Mouse (Mus musculus) forebrain, postnatal 0 days (tissue): ENCODE results near the gene Brpf3. TPM values are rescaled to one million over a fixed set of nuclear protein-coding genes. Genes with fewer than 3 reads are reported as not detected.

Source experiments
- ATAC-seq: fragments of 200-750 bp; cut with Nextera tagmentation; 2 replicates; pipeline ENCODE4 v1.8.0; 2017; ENCODE audit warnings: mild to moderate bottlenecking, moderate library complexity
- DNase-seq: peaks from one replicate; pipeline ENCODE4 v3.0.0-alpha.2; 2015
- H3K27ac ChIP-seq: fragments of 300-500 bp; sonication (generic); 2 replicates; pipeline ENCODE4 v1.5.1; 2014; ENCODE audit warnings: low read depth, mild to moderate bottlenecking, antibody characterized with exemption, low read length, moderate library complexity, mixed read lengths
- H3K27me3 ChIP-seq: fragments of 300-500 bp; sonication (generic); 2 replicates; pipeline ENCODE4 v1.6.1; 2014; ENCODE audit warnings: mild to moderate bottlenecking, low read length, mixed read lengths; ENCODE audit not compliant: insufficient read depth
- H3K36me3 ChIP-seq: fragments of 300-500 bp; sonication (generic); 2 replicates; pipeline ENCODE4 v1.6.1; 2014; ENCODE audit warnings: mild to moderate bottlenecking, moderate library complexity; ENCODE audit not compliant: insufficient read depth
- H3K4me1 ChIP-seq: fragments of 300-500 bp; sonication (generic); 2 replicates; pipeline ENCODE4 v1.6.1; 2014; ENCODE audit warnings: antibody characterized with exemption; ENCODE audit not compliant: insufficient read depth
- H3K4me2 ChIP-seq: fragments of 300-500 bp; sonication (generic); 2 replicates; pipeline ENCODE4 v1.6.1; 2014; ENCODE audit warnings: low read depth, mild to moderate bottlenecking, moderate library complexity
- H3K4me3 ChIP-seq: fragments of 300-500 bp; sonication (generic); 2 replicates; pipeline ENCODE4 v1.5.1; 2014; ENCODE audit warnings: low read depth, low read length, mixed read lengths
- H3K9ac ChIP-seq: fragments of 300-500 bp; sonication (generic); 2 replicates; pipeline ENCODE4 v1.6.1; 2014; ENCODE audit warnings: mild to moderate bottlenecking
- H3K9me3 ChIP-seq: fragments of 300-500 bp; sonication (generic); 2 replicates; pipeline ENCODE4 v1.6.1; 2016; ENCODE audit warnings: low read length
- CTCF ChIP-seq: sonication (generic); IDR thresholded peaks from 2 replicates; pipeline ENCODE4 v1.5.1; 2016; ENCODE audit warnings: antibody characterized with exemption, control low read depth, low read depth
- WGBS: fragments of 180-500 bp; shearing (Covaris S2); extraction: QIAGEN DNeasy Blood & Tissue Kit; methylation state at CpG from one replicate; pipeline ENCODE4 v1.1.7; 2014; 5-methylcytosine and 5-hydroxymethylcytosine counted together
- polyA plus RNA-seq: library from polyadenylated mRNA; unstranded; fragments of >200 nt; fragmentation: Nextera tagmentation; extraction: Ambion mirVana; gene quantifications from 2 replicates; pipeline ENCODE4 v1.2.1, GENCODE M21; 2015
- total RNA-seq: library from RNA; depleted of rRNA; stranded (reverse); fragments of >200 nt; gene quantifications from 2 replicates; pipeline ENCODE4 v1.2.3, GENCODE M21; 2014

The Brpf3 gene
- total and polyA plus RNA-seq, 2 experiments from 2014 or later, result 4.1 to 13.0 TPM

- no peaks in the 10 kb centered on the region for H3K27me3 ChIP-seq
- DNase-seq, result no peak
- WGBS, result 91% methylated on average over 4 of the region's 4 CpGs
- no peaks in the 10 kb centered on the region for H3K9me3 ChIP-seq
- no peak overlapping the region for H3K4me2 ChIP-seq
- no peaks in the 10 kb centered on the region for H3K36me3 ChIP-seq
- H3K27ac ChIP-seq, result no peak overlapping the region
- no peak overlapping the region for H3K9ac ChIP-seq
- H3K4me3 ChIP-seq, result no peak overlapping the region
- H3K4me1 ChIP-seq, result peaks cover 6% of the 10 kb centered on the region; the same call in 1 of the 2 replicates
- no peak for TF ChIP-seq CTCF
- no peak for ATAC-seq
Observed at GRCm38 (mm10) chr17:28797031-28797430, 3.9 kb upstream of the Brpf3 start.

GRCm38 (mm10) chr17:28799291-28800160 is 1.4 kb upstream of the Brpf3 start:
- Histone ChIP-seq H3K4me3 (peak overlapping the region; percentile 100), H3K9ac (0 out of 2 replicates have a peak overlapping the region, but pooled peaks have one; percentile 99), H3K27me3 (no peaks in the 10 kb centered on the region), H3K36me3 (no peaks in the 10 kb centered on the region), H3K27ac (no peak overlapping the region), H3K4me1 (peaks cover 6% of the 10 kb centered on the region; the same call in 1 of the 2 replicates), H3K9me3 (no peaks in the 10 kb centered on the region), H3K4me2 (peak overlapping the region; percentile 97)
- ATAC-seq (no peak), DNase-seq (peak; percentile 11)
- no peak for TF ChIP-seq CTCF
- WGBS, result 10% methylated on average over 14 of the region's 14 CpGs

DNA sequence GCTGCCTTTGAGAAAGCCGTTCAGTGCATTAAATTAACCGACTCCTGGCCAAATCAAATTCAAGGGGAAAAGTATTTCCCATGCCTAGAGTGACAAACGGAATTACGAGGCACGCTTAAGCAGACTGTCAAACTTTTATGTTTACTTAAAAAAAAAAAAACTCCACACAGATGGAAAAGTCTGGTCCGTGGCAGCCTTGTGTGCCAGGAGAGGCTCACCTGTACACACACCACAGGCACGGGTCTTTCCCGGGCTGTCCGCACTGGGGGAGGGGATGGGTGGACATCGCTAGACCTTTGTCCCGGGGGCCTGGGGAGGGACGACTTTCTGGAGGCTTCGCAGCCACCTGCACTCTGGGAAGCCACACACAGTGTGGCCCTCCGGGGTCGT is 614 bp upstream of the Brpf3 start:
- 4% methylated on average over 15 of the region's 15 CpGs for WGBS
- ATAC-seq (no peak), DNase-seq (peak; percentile 24)
- TF ChIP-seq CTCF, result no peak
- H3K4me1 ChIP-seq, result peaks cover 6% of the 10 kb centered on the region; the same call in 1 of the 2 replicates
- H3K9ac ChIP-seq, result peak overlapping the region; percentile 99
- no peaks in the 10 kb centered on the region for H3K9me3 ChIP-seq
- peak overlapping the region; percentile 100 for H3K4me3 ChIP-seq
- peak overlapping the region; percentile 97 for H3K4me2 ChIP-seq
- peak overlapping the region; percentile 100 for H3K27ac ChIP-seq
- no peaks in the 10 kb centered on the region for H3K36me3 ChIP-seq
- no peaks in the 10 kb centered on the region for H3K27me3 ChIP-seq

DNA sequence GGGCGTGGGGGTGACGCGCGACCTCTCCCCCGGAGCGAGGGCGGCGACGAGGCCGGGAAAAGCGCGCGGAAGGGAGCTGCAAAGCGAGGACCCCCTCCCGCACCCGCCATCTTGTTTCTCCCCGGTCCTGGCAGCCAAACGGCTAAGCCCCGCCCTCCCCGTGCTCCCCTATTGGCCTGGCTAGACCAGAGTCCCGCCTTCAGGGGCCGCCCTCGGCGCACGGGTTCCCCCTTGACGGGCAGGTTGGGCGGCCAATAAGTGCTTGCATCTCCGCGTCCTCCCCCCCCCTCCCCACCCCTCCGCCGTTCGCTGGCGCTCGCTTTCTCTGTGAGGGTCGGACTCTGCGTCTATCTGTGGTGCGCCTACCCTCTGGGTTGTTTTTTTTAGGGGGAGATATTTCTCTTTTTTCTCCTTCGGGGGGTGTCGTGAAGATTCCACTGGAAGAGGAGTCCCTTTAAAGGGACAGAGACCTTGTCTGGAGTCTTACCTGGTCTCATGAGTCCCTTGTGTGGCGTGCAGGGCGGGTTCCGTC is 650 bp downstream of the Brpf3 start:
- Histone ChIP-seq H3K36me3 (peaks cover 9% of the 10 kb centered on the region), H3K4me2 (peak overlapping the region; percentile 97), H3K4me3 (peak overlapping the region; percentile 100), H3K27me3 (no peaks in the 10 kb centered on the region), H3K27ac (peak overlapping the region; percentile 100), H3K4me1 (peaks cover 6% of the 10 kb centered on the region; the same call in 1 of the 2 replicates), H3K9ac (peak overlapping the region; percentile 99), H3K9me3 (no peaks in the 10 kb centered on the region)
- ATAC-seq, result peak; percentile 99
- peak; percentile 15; the same call in 1 of the 2 replicates for TF ChIP-seq CTCF
- WGBS, result under 1% methylated on average over 35 of the region's 42 CpGs
- peak; percentile 99 for DNase-seq

GRCm38 (mm10) chr17:28802006-28802481 is 1.2 kb downstream of the Brpf3 start:
- no peaks in the 10 kb centered on the region for H3K9me3 ChIP-seq
- peak overlapping the region; percentile 100; the same call in 1 of the 2 replicates for H3K27ac ChIP-seq
- H3K4me1 ChIP-seq, result peaks cover 6% of the 10 kb centered on the region; the same call in 1 of the 2 replicates
- no peak; the same call in 1 of the 2 replicates for ATAC-seq
- peak overlapping the region; percentile 100 for H3K4me3 ChIP-seq
- no peaks in the 10 kb centered on the region for H3K27me3 ChIP-seq
- peak overlapping the region; percentile 99; the same call in 1 of the 2 replicates for H3K9ac ChIP-seq
- peak; percentile 46 for DNase-seq
- peak overlapping the region; percentile 73 for H3K4me2 ChIP-seq
- no peak for TF ChIP-seq CTCF
- peaks cover 14% of the 10 kb centered on the region for H3K36me3 ChIP-seq
- 1% methylated on average over 18 of the region's 18 CpGs for WGBS

DNA sequence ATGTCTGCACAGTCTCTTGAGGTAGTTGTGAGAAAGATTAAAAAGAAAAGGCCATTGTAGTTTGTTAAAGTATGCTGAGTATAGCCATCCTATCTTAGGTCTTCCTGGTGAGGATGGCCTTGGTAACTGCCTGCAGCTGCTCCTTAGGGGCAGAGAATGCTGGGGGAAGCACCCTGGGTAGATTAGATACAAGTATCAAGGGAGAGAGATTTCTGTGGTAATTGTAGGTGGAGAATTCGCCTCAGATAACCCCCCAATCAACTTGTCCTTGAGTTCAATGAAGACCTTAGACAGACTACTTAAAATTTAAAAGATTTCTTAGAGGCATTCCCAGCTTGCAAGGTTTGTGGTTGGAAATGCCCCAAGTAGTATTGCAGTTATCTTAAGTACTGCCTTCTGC is 2.4 kb downstream of the Brpf3 start:
- DNase-seq (no peak), ATAC-seq (no peak)
- H3K4me3 ChIP-seq, result no peak overlapping the region
- no peak overlapping the region for H3K4me2 ChIP-seq
- 79% methylated on average over 1 of the region's 1 CpGs for WGBS
- peaks cover 26% of the 10 kb centered on the region for H3K36me3 ChIP-seq
- TF ChIP-seq CTCF, result no peak
- H3K9me3 ChIP-seq, result no peaks in the 10 kb centered on the region
- peaks cover 6% of the 10 kb centered on the region; the same call in 1 of the 2 replicates for H3K4me1 ChIP-seq
- no peak overlapping the region for H3K9ac ChIP-seq
- no peaks in the 10 kb centered on the region for H3K27me3 ChIP-seq
- H3K27ac ChIP-seq, result no peak overlapping the region

DNA sequence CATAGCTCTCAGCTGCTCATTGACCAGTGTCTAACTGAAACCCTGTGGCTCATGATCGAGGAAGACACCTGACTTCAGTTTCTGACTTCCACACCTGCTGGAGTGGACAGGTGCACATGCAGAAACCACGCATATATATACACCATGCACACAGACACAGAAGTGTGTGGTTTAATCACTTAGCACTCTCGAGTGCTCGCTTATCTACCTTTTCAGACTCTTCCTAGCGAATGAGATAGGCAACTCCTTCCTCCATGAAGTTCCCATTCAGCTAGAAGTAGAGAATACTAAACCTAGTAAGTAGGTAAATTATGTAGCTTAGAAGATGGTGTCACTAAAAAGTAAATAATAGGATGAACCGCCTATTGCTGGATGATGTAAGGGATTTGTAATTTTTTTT is 4.1 kb downstream of the Brpf3 start:
- 95% methylated on average over 6 of the region's 6 CpGs for WGBS
- H3K27me3 ChIP-seq, result no peaks in the 10 kb centered on the region
- H3K9ac ChIP-seq, result no peak overlapping the region
- no peaks in the 10 kb centered on the region for H3K9me3 ChIP-seq
- no peak overlapping the region for H3K4me3 ChIP-seq
- no peak for DNase-seq
- H3K4me2 ChIP-seq, result no peak overlapping the region
- peaks cover 5% of the 10 kb centered on the region; the same call in 1 of the 2 replicates for H3K4me1 ChIP-seq
- no peak for TF ChIP-seq CTCF
- peaks cover 34% of the 10 kb centered on the region for H3K36me3 ChIP-seq
- no peak for ATAC-seq
- no peak overlapping the region for H3K27ac ChIP-seq
